Mouse (Mus musculus): ENCODE measurements around the gene Prpf4.

Prpf4 gene

DNA sequence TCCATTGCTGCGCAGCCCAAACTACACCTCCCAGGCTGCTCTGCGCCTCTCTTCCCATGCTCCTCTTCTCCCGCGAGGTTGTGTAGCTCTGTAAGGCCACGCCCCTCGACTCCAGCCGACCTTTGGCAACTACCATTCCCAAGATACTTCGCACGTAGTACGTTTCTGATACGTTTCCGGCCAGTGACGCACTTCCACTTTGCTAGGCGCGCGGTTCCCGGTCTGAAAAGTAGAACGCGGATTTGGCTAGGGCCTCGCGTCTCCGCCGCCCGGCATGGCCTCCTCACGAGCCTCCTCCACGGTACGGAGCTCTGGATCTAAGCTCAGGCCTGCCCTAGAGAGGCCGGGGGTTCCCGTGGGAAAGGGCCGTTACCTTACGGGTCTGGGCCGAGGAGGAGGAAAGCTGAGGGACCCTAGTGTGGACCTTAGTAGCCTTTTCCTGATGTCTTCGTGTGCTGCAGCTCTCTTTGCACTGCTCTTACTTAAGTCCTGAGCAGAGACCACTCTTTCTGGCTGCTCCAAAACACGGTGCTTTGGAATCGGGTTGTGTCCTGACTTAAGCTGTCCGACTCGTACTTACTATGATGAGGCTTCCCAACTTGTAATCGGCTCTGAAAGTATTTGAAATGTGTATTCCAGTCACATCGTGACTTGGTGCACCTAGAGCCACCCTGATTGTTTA lies at the start of gene Prpf4, which contains the start of gene Cdc26:
Prpf4 (plus strand) TSS at position 197 of the 682 bp plus-strand sequence.
Cdc26 (minus strand) TSS at position 42 of the 682 bp plus-strand sequence.
- DNase-seq (ENCODE audit: low read depth), result peak; percentile 96

GRCm38 (mm10) chr4:62359256-62359775 lies 49.3 kb upstream of the Prpf4 start:
- DNase-seq (ENCODE audit: low read depth), result no peak

GRCm38 (mm10) chr4:62360088-62360804 lies 48.4 kb upstream of the Prpf4 start, which contains the start of the genes Fkbp15 and Slc31a1:
Fkbp15 (minus strand) TSS chr4:62360548.
Slc31a1 (plus strand) TSS chr4:62360727.
- DNase-seq (ENCODE audit: low read depth), result peak; percentile 95

GRCm38 (mm10) chr4:62360805-62361455 lies 47.7 kb upstream of the Prpf4 start:
- no peak for DNase-seq (ENCODE audit: low read depth)

- DNase-seq (ENCODE audit: low read depth), result no peak
These were observed 47.0 kb upstream of the Prpf4 start for GRCm38 (mm10) chr4:62361571-62361970.

GRCm38 (mm10) chr4:62361997-62362396 lies 46.6 kb upstream of the Prpf4 start:
- no peak for DNase-seq (ENCODE audit: low read depth)

- DNase-seq (ENCODE audit: low read depth), result no peak
These were observed 46.2 kb upstream of the Prpf4 start for GRCm38 (mm10) chr4:62362437-62362836.

DNA sequence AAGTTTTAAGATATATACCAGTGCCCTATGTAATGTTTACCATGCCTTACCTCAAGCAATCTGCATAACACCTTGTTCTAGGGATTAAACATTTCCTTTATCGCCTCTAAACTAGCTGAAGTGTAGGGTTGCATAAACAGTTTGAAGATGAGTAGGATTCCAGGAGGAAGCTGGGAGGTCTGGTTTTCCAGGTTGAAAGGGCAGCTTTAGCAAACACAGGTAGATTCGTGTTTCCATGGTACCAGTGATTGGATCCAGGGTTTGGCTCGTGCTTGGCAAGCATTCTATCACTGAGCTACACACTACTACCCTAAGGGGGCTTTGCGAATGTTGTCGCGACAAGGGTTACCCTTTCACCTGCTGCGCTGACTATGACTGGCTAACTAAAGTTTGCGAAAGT lies 44.3 kb upstream of the Prpf4 start:
- DNase-seq (ENCODE audit: low read depth), result no peak

DNA sequence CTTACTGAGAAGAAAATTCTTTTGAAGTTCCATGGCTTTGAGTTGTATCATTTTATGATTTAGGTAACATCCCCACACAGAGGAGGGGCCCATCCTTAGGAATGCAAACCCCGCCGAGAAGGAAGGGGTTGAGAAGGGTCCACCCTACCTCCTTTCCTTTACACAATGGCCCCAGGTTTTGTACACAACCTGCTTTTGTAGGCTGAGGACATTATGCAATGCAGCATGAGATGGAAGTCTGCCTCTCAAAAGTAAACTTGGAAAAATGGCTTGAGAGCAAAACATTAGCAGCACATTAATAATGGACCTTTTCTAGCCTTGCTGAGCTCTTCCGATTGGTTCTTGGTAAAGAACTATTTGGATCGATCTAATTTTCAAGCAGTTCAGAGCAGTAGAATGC lies 42.3 kb upstream of the Prpf4 start:
- DNase-seq (ENCODE audit: low read depth), result no peak

GRCm38 (mm10) chr4:62367586-62367985 lies 41.0 kb upstream of the Prpf4 start:
- no peak for DNase-seq (ENCODE audit: low read depth)

GRCm38 (mm10) chr4:62369091-62369490 lies 39.5 kb upstream of the Prpf4 start:
- no peak for DNase-seq (ENCODE audit: low read depth)

DNA sequence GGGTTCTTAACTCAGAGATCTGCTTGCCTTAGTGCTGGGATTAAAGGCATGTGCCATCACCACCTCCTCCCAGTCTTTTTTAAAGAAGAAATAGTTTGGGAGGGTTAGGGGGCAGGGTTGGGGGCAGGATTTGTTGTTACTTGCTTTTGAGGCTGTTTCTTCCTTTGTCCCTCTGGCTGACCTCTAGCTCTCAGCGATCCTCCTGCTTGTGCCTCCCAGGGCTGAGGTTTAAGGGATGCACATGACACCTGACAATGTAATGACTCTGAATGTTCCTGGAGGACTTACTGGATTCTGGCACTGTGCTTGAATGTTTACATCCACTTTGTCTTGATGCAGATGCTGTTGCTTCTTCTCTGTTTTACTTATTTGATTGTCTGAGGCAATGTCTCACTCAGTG lies 36.2 kb upstream of the Prpf4 start:
- no peak for DNase-seq (ENCODE audit: low read depth)

DNA sequence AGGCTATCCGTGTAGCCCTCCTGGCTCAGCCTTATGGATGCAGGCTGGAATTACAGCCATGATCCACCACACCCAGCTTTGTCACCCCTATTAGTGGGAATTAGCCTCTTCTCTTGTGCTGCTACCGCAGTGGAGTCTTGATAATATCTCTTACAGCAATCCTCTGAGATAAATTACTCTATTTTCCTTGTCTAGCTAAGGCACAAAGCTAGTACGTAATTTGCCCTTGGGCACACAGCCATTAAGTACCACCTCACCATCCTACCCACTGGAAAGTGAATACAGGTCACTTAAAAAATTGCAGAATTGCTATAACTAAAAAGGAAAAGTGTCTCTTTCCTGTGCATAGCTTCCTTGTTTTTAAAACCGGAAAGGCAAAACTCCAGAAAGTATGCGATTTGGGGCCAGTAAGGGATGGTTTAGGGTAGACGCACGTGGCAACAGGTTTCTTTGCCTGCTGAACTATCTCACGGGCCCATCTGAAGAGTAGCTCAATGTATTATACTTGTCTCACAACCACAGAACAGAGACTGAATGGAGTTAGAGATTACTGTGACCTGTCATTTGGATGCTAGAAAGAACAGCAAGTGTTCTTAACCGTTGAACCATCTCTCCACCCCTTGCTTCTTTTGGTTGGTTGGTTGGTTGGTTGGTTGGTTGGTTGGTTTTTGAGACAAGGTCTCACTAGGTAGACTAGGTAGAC lies 35.6 kb upstream of the Prpf4 start:
- DNase-seq (ENCODE audit: low read depth), result no peak

DNA sequence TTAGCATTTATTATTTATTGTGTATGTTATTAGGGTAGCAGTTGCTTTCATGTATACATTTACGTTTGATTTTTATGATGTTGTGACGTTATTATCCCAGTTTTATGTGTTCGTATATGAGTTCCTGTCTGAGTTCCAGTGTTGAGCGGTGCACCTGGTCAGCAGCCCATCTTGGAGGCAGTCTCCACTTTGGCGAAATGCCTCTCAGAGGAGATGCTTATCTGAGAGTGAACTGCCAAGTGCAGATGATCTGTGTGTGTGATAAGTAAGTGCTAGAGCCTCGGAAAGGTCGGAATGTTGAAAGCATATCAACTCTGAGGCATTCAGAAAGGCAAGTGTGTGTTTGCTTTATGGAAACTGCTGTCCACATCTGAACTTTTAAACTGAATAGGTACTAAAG lies 34.9 kb upstream of the Prpf4 start:
- DNase-seq (ENCODE audit: low read depth), result no peak

DNA sequence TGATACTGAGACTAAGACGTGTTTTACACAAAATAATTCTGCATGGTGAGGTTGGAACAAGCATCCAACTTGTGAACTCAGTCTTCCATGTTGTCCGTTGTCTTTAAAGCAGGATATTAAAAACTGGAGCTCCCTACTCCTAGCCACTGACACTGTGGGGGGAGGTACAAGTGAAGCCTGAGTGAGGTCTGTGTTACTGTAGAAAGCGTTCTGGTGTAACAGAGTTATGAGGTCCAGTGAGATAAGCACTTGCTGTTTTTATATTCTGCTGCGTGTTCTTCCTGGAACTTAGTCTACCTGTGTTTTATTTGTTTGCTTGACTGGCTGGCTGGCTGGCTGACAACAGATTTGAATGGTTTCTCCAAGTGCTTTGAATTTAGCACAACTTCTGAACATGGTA lies 34.3 kb upstream of the Prpf4 start:
- DNase-seq (ENCODE audit: low read depth), result no peak

- no peak for DNase-seq (ENCODE audit: low read depth)
These were observed 32.5 kb upstream of the Prpf4 start for GRCm38 (mm10) chr4:62376123-62376522.

- no peak for DNase-seq (ENCODE audit: low read depth)
These were observed 28.7 kb upstream of the Prpf4 start for GRCm38 (mm10) chr4:62379724-62380381.

GRCm38 (mm10) chr4:62383207-62383606 lies 25.4 kb upstream of the Prpf4 start:
- DNase-seq (ENCODE audit: low read depth), result no peak

GRCm38 (mm10) chr4:62383752-62384151 lies 24.8 kb upstream of the Prpf4 start:
- no peak for DNase-seq (ENCODE audit: low read depth)

- no peak for DNase-seq (ENCODE audit: low read depth)
These were observed 24.4 kb upstream of the Prpf4 start for GRCm38 (mm10) chr4:62384159-62384558.

DNA sequence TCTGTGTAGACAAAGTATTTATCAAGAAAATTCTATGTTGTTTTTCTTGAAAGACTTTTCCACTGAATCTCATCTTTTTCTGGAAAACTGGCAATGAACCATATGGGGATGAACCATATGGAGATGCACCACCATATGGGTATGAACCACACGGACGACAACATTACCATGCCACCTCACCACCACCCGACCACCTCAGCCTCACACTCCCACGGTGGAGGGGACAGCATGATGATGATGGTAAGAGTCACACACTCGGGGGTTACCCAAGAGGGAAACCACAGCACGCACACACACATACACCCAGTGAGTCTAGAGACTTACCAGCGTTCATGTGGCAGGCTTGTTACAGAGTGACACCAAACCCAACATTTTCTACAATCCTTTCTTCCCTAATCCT lies 23.2 kb upstream of the Prpf4 start:
- no peak for DNase-seq (ENCODE audit: low read depth)
